In the genomic region with DNA sequence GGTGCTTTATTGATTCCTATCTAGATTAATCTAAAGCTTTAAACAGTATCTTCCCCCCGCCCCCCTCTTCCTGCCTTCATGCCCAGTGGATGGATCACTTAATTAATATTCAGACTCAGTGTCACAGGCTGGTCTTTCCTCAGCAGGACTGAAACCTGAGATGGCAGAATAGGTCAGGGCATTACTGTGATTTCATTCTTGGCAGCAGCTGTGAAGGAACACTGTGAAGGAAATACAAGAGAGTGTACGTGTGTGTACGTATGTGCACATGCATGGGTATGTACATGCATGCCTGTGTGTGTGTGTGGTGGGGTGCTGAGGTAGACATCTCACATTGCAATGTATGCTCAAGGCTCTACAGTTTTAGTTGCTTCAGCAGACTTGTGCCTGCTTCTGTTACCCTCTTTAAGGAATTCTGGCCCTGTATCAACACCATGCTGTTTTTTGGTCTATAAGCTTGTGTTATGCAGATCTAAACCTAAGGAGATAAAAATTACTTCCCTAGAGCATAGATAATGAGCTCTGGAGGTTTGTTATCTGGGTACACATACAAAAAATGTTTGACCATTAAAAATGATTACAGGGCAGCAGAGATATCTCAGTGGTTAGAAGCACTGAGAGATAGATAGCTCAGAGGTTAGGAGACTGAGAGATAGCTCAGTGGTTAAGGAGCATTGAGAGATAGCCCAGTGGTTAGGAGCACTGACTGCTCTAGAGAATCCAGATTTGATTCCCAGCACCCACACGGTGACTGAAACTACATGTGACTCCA, we compare ENCODE assay signal across 14 mouse cellular contexts. TPM values are rescaled to one million over a fixed set of nuclear protein-coding genes. Genes with fewer than 3 reads are reported as not detected.
DNase-seq lines count a peak whose midpoint lies in the region; ATAC-seq and TF ChIP-seq lines count a peak whose summit lies in the region.
"Had no signal": no experiment of that assay in that cellular context is flagged by ENCODE, and none has a peak within 500 bp of the region (broad histone marks: within the 10 kb centered on the region; RNA-seq: fewer than 3 reads in every experiment).

No protein-coding gene starts in this region.

- H3K36me3 ChIP-seq in heart, embryonic 16.5 days (ENCODE audit: control insufficient read depth, insufficient read depth) = no peaks in the 10 kb centered on the region
- no peaks in the 10 kb centered on the region for H3K36me3 ChIP-seq in neural tube, embryonic 14.5 days (ENCODE audit: control insufficient read depth, insufficient read depth, low read length)
- H3K36me3 ChIP-seq in neural tube, embryonic 15.5 days = no peaks in the 10 kb centered on the region
- H3K36me3 ChIP-seq in hindbrain, embryonic 14.5 days (replicated peaks; ENCODE audit: control insufficient read depth, insufficient read depth) = no peaks in the 10 kb centered on the region
- H3K36me3 ChIP-seq in myocyte (ENCODE audit: control insufficient read depth, insufficient read depth) = no peaks in the 10 kb centered on the region
- no peaks in the 10 kb centered on the region for H3K36me3 ChIP-seq in intestine, embryonic 15.5 days
- H3K36me3 ChIP-seq: embryonic facial prominence, embryonic 12.5 days had no signal

- H3K9ac ChIP-seq in heart, embryonic 16.5 days (ENCODE audit: low read length) = no peak overlapping the region
- H3K9ac ChIP-seq in neural tube, embryonic 14.5 days (replicated peaks; ENCODE audit: low read depth, low read length) = no peak overlapping the region
- no peak overlapping the region for H3K9ac ChIP-seq in neural tube, embryonic 15.5 days (replicated peaks)
- no peak overlapping the region for H3K9ac ChIP-seq in hindbrain, embryonic 14.5 days
- H3K9ac ChIP-seq in intestine, embryonic 15.5 days = no peak overlapping the region
- H3K9ac ChIP-seq: embryonic facial prominence, embryonic 12.5 days; lung, embryonic 14.5 days had no signal

- 0 out of 2 replicates have a peak, but pooled peaks cover 4% of the 10 kb centered on the region for H3K4me1 ChIP-seq in heart, embryonic 16.5 days (ENCODE audit: control insufficient read depth, insufficient read depth, low read length)
- no peaks in the 10 kb centered on the region for H3K4me1 ChIP-seq in neural tube, embryonic 14.5 days (ENCODE audit: control insufficient read depth, insufficient read depth, low read length)
- H3K4me1 ChIP-seq in neural tube, embryonic 15.5 days = peaks cover 3% of the 10 kb centered on the region; the same call in 1 of the 2 replicates
- peaks cover 5% of the 10 kb centered on the region; the same call in 1 of the 2 replicates for H3K4me1 ChIP-seq in hindbrain, embryonic 14.5 days (replicated peaks; ENCODE audit: control insufficient read depth, insufficient read depth, low read length)
- no peaks in the 10 kb centered on the region for H3K4me1 ChIP-seq in intestine, embryonic 15.5 days (replicated peaks)

- no peak for TF ChIP-seq POLR2A in myocyte (IDR thresholded peaks at IDR 0.05; ENCODE audit: insufficient read length, low read depth)

- no peak for DNase-seq in heart, adult 8-10 months (ENCODE audit: low spot score)
- no peak for DNase-seq in hindbrain, embryonic 14.5 days (ENCODE audit: low spot score)
- DNase-seq in thymus, adult 18-20 months = no peak
- DNase-seq: adrenal gland, postnatal 10 days; heart, adult 2 months; lung, embryonic 14.5 days had no signal

- H3ac ChIP-seq in myocyte (ENCODE audit: control insufficient read depth, insufficient read length) = no peak overlapping the region

- no peak overlapping the region for H3K4me3 ChIP-seq in heart, embryonic 16.5 days (ENCODE audit: low read length)
- H3K4me3 ChIP-seq in neural tube, embryonic 14.5 days (ENCODE audit: low read depth, low read length) = no peak overlapping the region
- H3K4me3 ChIP-seq in neural tube, embryonic 15.5 days (replicated peaks) = no peak overlapping the region
- no peak overlapping the region for H3K4me3 ChIP-seq in hindbrain, embryonic 14.5 days (replicated peaks; ENCODE audit: low read length)
- H3K4me3 ChIP-seq in myocyte = no peak overlapping the region
- no peak overlapping the region for H3K4me3 ChIP-seq in intestine, embryonic 15.5 days (replicated peaks)
- H3K4me3 ChIP-seq: embryonic facial prominence, embryonic 12.5 days; heart, adult 2 months; layer of hippocampus, adult 2 months had no signal

- no peaks in the 10 kb centered on the region for H3K79me2 ChIP-seq in myocyte (ENCODE audit: control insufficient read depth, insufficient read depth)

- H3K9me3 ChIP-seq in heart, embryonic 16.5 days (replicated peaks; ENCODE audit: control insufficient read depth, low read length) = no peaks in the 10 kb centered on the region
- no peaks in the 10 kb centered on the region for H3K9me3 ChIP-seq in neural tube, embryonic 14.5 days (ENCODE audit: control insufficient read depth, low read length)
- no peaks in the 10 kb centered on the region for H3K9me3 ChIP-seq in neural tube, embryonic 15.5 days (replicated peaks)
- no peaks in the 10 kb centered on the region for H3K9me3 ChIP-seq in hindbrain, embryonic 14.5 days (ENCODE audit: control insufficient read depth, low read length)
- H3K9me3 ChIP-seq in intestine, embryonic 15.5 days = no peaks in the 10 kb centered on the region
- H3K9me3 ChIP-seq: embryonic facial prominence, embryonic 12.5 days had no signal

- H3K4me2 ChIP-seq in heart, embryonic 16.5 days (ENCODE audit: low read depth, low read length) = no peak overlapping the region
- no peak overlapping the region for H3K4me2 ChIP-seq in neural tube, embryonic 14.5 days (ENCODE audit: low read depth, low read length)
- no peak overlapping the region for H3K4me2 ChIP-seq in neural tube, embryonic 15.5 days
- H3K4me2 ChIP-seq in hindbrain, embryonic 14.5 days (replicated peaks) = no peak overlapping the region
- peak overlapping the region; percentile 3 for H3K4me2 ChIP-seq in myocyte (ENCODE audit: low read depth)
- H3K4me2 ChIP-seq in intestine, embryonic 15.5 days (replicated peaks) = no peak overlapping the region
- H3K4me2 ChIP-seq: embryonic facial prominence, embryonic 12.5 days; lung, embryonic 14.5 days had no signal

- no peaks in the 10 kb centered on the region for H3K27me3 ChIP-seq in heart, embryonic 16.5 days (ENCODE audit: control insufficient read depth, insufficient read depth, low read length)
- no peaks in the 10 kb centered on the region for H3K27me3 ChIP-seq in neural tube, embryonic 14.5 days (ENCODE audit: control insufficient read depth, insufficient read depth, low read length)
- no peaks in the 10 kb centered on the region for H3K27me3 ChIP-seq in neural tube, embryonic 15.5 days (replicated peaks)
- H3K27me3 ChIP-seq in hindbrain, embryonic 14.5 days (ENCODE audit: control insufficient read depth, insufficient read depth, low read length) = no peaks in the 10 kb centered on the region
- H3K27me3 ChIP-seq in myocyte (ENCODE audit: control insufficient read depth, insufficient read depth, insufficient read length) = no peaks in the 10 kb centered on the region
- no peaks in the 10 kb centered on the region for H3K27me3 ChIP-seq in intestine, embryonic 15.5 days (replicated peaks)
- H3K27me3 ChIP-seq: CH12.LX; embryonic facial prominence, embryonic 12.5 days had no signal

- 75% methylated on average over 4 of the region's 4 CpGs for WGBS in heart, embryonic 16.5 days
- WGBS in neural tube, embryonic 14.5 days = 76% methylated on average over 4 of the region's 4 CpGs
- WGBS in neural tube, embryonic 15.5 days = 67% methylated on average over 4 of the region's 4 CpGs
- WGBS in hindbrain, embryonic 14.5 days = 51% methylated on average over 4 of the region's 4 CpGs
- WGBS in intestine, embryonic 15.5 days = 77% methylated on average over 4 of the region's 4 CpGs

- no peak overlapping the region for H3K27ac ChIP-seq in heart, embryonic 16.5 days (ENCODE audit: low read length)
- no peak overlapping the region for H3K27ac ChIP-seq in neural tube, embryonic 14.5 days (ENCODE audit: low read depth, low read length)
- no peak overlapping the region for H3K27ac ChIP-seq in neural tube, embryonic 15.5 days (replicated peaks)
- no peak overlapping the region for H3K27ac ChIP-seq in hindbrain, embryonic 14.5 days
- no peak overlapping the region for H3K27ac ChIP-seq in intestine, embryonic 15.5 days
- H3K27ac ChIP-seq: embryonic facial prominence, embryonic 12.5 days; heart, adult 2 months; layer of hippocampus, adult 2 months had no signal

- peak; percentile 32; the same call in 1 of the 2 replicates for ATAC-seq in heart, embryonic 16.5 days (replicated peaks; ENCODE audit: extremely low read depth, insufficient read depth, low FRiP score)
- 0 out of 2 replicates have a peak, but pooled peaks have one; percentile 24 for ATAC-seq in neural tube, embryonic 14.5 days (ENCODE audit: low read depth)
- no peak; the same call in 1 of the 2 replicates for ATAC-seq in neural tube, embryonic 15.5 days (ENCODE audit: low FRiP score)
- ATAC-seq in hindbrain, embryonic 14.5 days (ENCODE audit: low FRiP score) = peak; percentile 59; the same call in 1 of the 2 replicates
- no peak for ATAC-seq in intestine, embryonic 15.5 days

TF ChIP-seq in myocyte, 11 proteins besides CTCF, POLR2A, EP300 and RAD21:
- TF ChIP-seq USF1 (IDR thresholded peaks at IDR 0.05; ENCODE audit: low read depth) (no peak), MYOD1 (IDR thresholded peaks at IDR 0.05; ENCODE audit: control insufficient read depth in 1 of 3, insufficient read length in 2 of 3, low read depth in 2 of 3) (peak in 2 of 3 experiments; percentile 5 to 33)
TF ChIP-seq in myocyte: peak in this region for 1.

RNA-seq across cellular contexts. Expression of a gene that starts 41.0 kb away (rescaled TPM):
- 7.5 and 8.0 TPM in 2 replicates for polyA plus RNA-seq in heart, embryonic 16.5 days (2015; fragmentation: Nextera tagmentation; extraction: Ambion mirVana)
- 1 to 10 TPM; 3.2 to 6.0 (median 4.8) TPM for total RNA-seq in heart, adult 8-10 months (2022)
- polyA plus RNA-seq in neural tube, embryonic 14.5 days (2014; fragmentation: Nextera tagmentation; extraction: Ambion mirVana) = 13.3 and 19.3 TPM in 2 replicates
- polyA plus RNA-seq in neural tube, embryonic 15.5 days (2015; fragmentation: Nextera tagmentation; extraction: Ambion mirVana) = 11.3 and 13.2 TPM in 2 replicates
- polyA plus RNA-seq in hindbrain, embryonic 14.5 days (2014; fragmentation: Nextera tagmentation; extraction: Ambion mirVana) = 15.5 and 18.8 TPM in 2 replicates
- polyA plus RNA-seq in myocyte (2012; fragmentation: generic; extraction: Trizol) = 0.95 TPM
- polyA plus RNA-seq in intestine, embryonic 15.5 days (2015; fragmentation: Nextera tagmentation; extraction: Ambion mirVana) = 15.9 and 16.6 TPM in 2 replicates

Comparison
In these comparisons a context has a peak if more than half of its experiments do, and no peak if none do; other contexts are left out.
1. ATAC-seq: peak in heart, embryonic 16.5 days (single experiment), neural tube, embryonic 14.5 days (single experiment) and hindbrain, embryonic 14.5 days (single experiment); none in neural tube, embryonic 15.5 days (single experiment) and intestine, embryonic 15.5 days (single experiment).